Mouse (Mus musculus): Measurements from ENCODE around the gene Fmr1nb. TPM values are rescaled to one million over a fixed set of nuclear protein-coding genes. Genes with fewer than 3 reads are reported as not detected.

Fmr1nb gene
- not detected in 4 replicates for total RNA-seq (2023; ENCODE audit: inconsistent age)

GRCm38 (mm10) chrX:68761606-68762005 is at the start of gene Fmr1nb:
Gene Fmr1nb (plus strand): TSS chrX:68761839.

GRCm38 (mm10) chrX:68821059-68821458 is 59.4 kb downstream of the Fmr1nb start, which contains the start of gene Gm14698:
Gene Gm14698 (plus strand): TSS chrX:68821093.

Other genes with a start within 250 kb of the Fmr1nb start
- gene Fmr1, start 83.3 kb upstream of the Fmr1nb start, total RNA-seq (2023; ENCODE audit: inconsistent age), result 75.9 to 93.4 TPM (median 88.5 TPM) in 4 replicates
- gene Gm14698, start 59.3 kb downstream of the Fmr1nb start, total RNA-seq (2023; ENCODE audit: inconsistent age), result 1.4 to 5.2 TPM (median 2.3 TPM) in 4 replicates
- not detected in 4 replicates for gene Gm6812, start 131.2 kb downstream of the Fmr1nb start, total RNA-seq (2023; ENCODE audit: inconsistent age)

Measured in B cell, adult (primary cell).